Mouse (Mus musculus) limb, embryonic 14.5 days (tissue): ENCODE measurements around the gene Npas3. TPM values are rescaled to one million over a fixed set of nuclear protein-coding genes. Genes with fewer than 3 reads are reported as not detected.

Experiments
- ATAC-seq: fragments of 200-750 bp; cut with Nextera tagmentation; 2 replicates; pipeline ENCODE4 v1.8.0; 2017; ENCODE audit warnings: low read depth, moderate number of reproducible peaks, moderate TSS enrichment; ENCODE audit not compliant: low FRiP score
- DNase-seq: peaks from one replicate; pipeline ENCODE4 v3.0.0-alpha.2; 2015; ENCODE audit warnings: low spot score
- H3K27ac ChIP-seq: fragments of 300-500 bp; sonication (generic); replicated peaks from 2 replicates; pipeline ENCODE4 v1.5.1; 2014; ENCODE audit warnings: low read depth, mild to moderate bottlenecking, low read length, moderate library complexity, mixed read lengths
- H3K27me3 ChIP-seq: fragments of 300-500 bp; sonication (generic); 2 replicates; pipeline ENCODE4 v1.6.1; 2014; ENCODE audit warnings: low read length, mixed read lengths; ENCODE audit not compliant: control insufficient read depth, insufficient read depth
- H3K36me3 ChIP-seq: fragments of 300-500 bp; sonication (generic); 2 replicates; pipeline ENCODE4 v1.6.1; 2014; ENCODE audit warnings: mild to moderate bottlenecking, low read length, moderate library complexity, mixed read lengths; ENCODE audit not compliant: control insufficient read depth, insufficient read depth
- H3K4me1 ChIP-seq: fragments of 300-500 bp; sonication (generic); 2 replicates; pipeline ENCODE4 v1.6.1; 2014; ENCODE audit warnings: antibody characterized with exemption, low read length, mixed read lengths; ENCODE audit not compliant: control insufficient read depth, insufficient read depth
- H3K4me2 ChIP-seq: fragments of 300-500 bp; sonication (generic); replicated peaks from 2 replicates; pipeline ENCODE4 v1.6.1; 2014; ENCODE audit warnings: low read depth, mild to moderate bottlenecking, low read length, moderate library complexity; ENCODE audit not compliant: severe bottlenecking
- H3K4me3 ChIP-seq: fragments of 300-500 bp; sonication (generic); replicated peaks from 2 replicates; pipeline ENCODE4 v1.5.1; 2014; ENCODE audit warnings: low read length
- H3K9ac ChIP-seq: fragments of 300-500 bp; sonication (generic); 2 replicates; pipeline ENCODE4 v1.6.1; 2014; ENCODE audit warnings: mild to moderate bottlenecking, low read depth, low read length, moderate library complexity; ENCODE audit not compliant: severe bottlenecking
- H3K9me3 ChIP-seq: fragments of 300-500 bp; sonication (generic); 2 replicates; pipeline ENCODE4 v1.6.1; 2016; ENCODE audit warnings: low read length; ENCODE audit not compliant: control insufficient read depth
- POLR2A ChIP-seq: fragments of 200-500 bp; IDR thresholded peaks from 2 replicates; pipeline ENCODE4 v1.8.0; 2012; ENCODE audit warnings: inconsistent platforms, mild to moderate bottlenecking, moderate library complexity, borderline replicate concordance; ENCODE audit not compliant: insufficient read depth, insufficient read length; ENCODE audit errors: extremely low read depth
- WGBS: fragments of 180-500 bp; shearing (Covaris S2); extraction: QIAGEN DNeasy Blood & Tissue Kit; methylation state at CpG from one replicate; pipeline ENCODE4 v1.1.7; 2014; 5-methylcytosine and 5-hydroxymethylcytosine counted together
- polyA plus RNA-seq, 2 experiments: library from polyadenylated mRNA; depleted of rRNA in 1 of 2; stranded (reverse) in 1 of 2; unstranded in 1 of 2; fragments of >200 nt; fragmentation: Nextera tagmentation in 1 of 2; extraction: Ambion mirVana in 1 of 2; gene quantifications; 2 replicates each; pipeline versions ENCODE4 v1.2.1 to v1.2.3; 2012 to 2014

The Npas3 gene
- polyA plus RNA-seq, 2 experiments: 5.3 to 5.9 TPM

- no peak for ATAC-seq
- H3K4me3 ChIP-seq: no peak overlapping the region
- no peak for DNase-seq
- H3K4me1 ChIP-seq: peaks cover 20% of the 10 kb centered on the region
- WGBS: 75% methylated on average over 7 of the region's 7 CpGs
- H3K9ac ChIP-seq: no peak overlapping the region
- H3K36me3 ChIP-seq: no peaks in the 10 kb centered on the region
- no peak for TF ChIP-seq POLR2A
- no peak overlapping the region for H3K27ac ChIP-seq
- no peaks in the 10 kb centered on the region; the same call in 1 of the 2 replicates for H3K27me3 ChIP-seq
- H3K9me3 ChIP-seq: no peaks in the 10 kb centered on the region
- H3K4me2 ChIP-seq: no peak overlapping the region
Observed at GRCm38 (mm10) chr12:53621271-53621670, 372.8 kb downstream of the Npas3 start.

- ATAC-seq: 0 out of 2 replicates have a peak, but pooled peaks have one; percentile 19
- Histone ChIP-seq H3K4me2 (no peak overlapping the region), H3K9ac (no peak overlapping the region), H3K4me3 (no peak overlapping the region), H3K36me3 (no peaks in the 10 kb centered on the region), H3K27me3 (no peaks in the 10 kb centered on the region; the same call in 1 of the 2 replicates), H3K4me1 (peaks cover 18% of the 10 kb centered on the region), H3K9me3 (no peaks in the 10 kb centered on the region), H3K27ac (no peak overlapping the region)
- 23% methylated on average over 9 of the region's 9 CpGs for WGBS
- TF ChIP-seq POLR2A: no peak
- no peak for DNase-seq
Observed at GRCm38 (mm10) chr12:53623793-53624192, 375.3 kb downstream of the Npas3 start.

GRCm38 (mm10) chr12:53624379-53625021 is 376.0 kb downstream of the Npas3 start:
- no peak overlapping the region for H3K4me3 ChIP-seq

GRCm38 (mm10) chr12:53629483-53630120 is 381.1 kb downstream of the Npas3 start:
- no peaks in the 10 kb centered on the region for H3K27me3 ChIP-seq
- TF ChIP-seq POLR2A: no peak
- no peak for ATAC-seq
- peaks cover 2% of the 10 kb centered on the region; the same call in 1 of the 2 replicates for H3K4me1 ChIP-seq
- no peak overlapping the region for H3K27ac ChIP-seq
- H3K36me3 ChIP-seq: no peaks in the 10 kb centered on the region
- no peaks in the 10 kb centered on the region for H3K9me3 ChIP-seq
- no peak overlapping the region for H3K4me3 ChIP-seq
- 85% methylated on average over 8 of the region's 8 CpGs for WGBS
- H3K9ac ChIP-seq: no peak overlapping the region
- H3K4me2 ChIP-seq: no peak overlapping the region
- no peak for DNase-seq

More at GRCm38 (mm10) chr12:53624379-53625021, 376.0 kb downstream of the Npas3 start:
- Histone ChIP-seq H3K4me1 (peaks cover 18% of the 10 kb centered on the region), H3K36me3 (no peaks in the 10 kb centered on the region), H3K9me3 (no peaks in the 10 kb centered on the region), H3K27me3 (no peaks in the 10 kb centered on the region; the same call in 1 of the 2 replicates), H3K9ac (no peak overlapping the region), H3K4me2 (peak overlapping the region; percentile 31; the same call in 1 of the 2 replicates), H3K27ac (no peak overlapping the region)
- 8% methylated on average over 11 of the region's 11 CpGs for WGBS
- TF ChIP-seq POLR2A: no peak
- ATAC-seq (no peak; the same call in 1 of the 2 replicates), DNase-seq (no peak)

- Histone ChIP-seq H3K9me3 (no peaks in the 10 kb centered on the region), H3K36me3 (no peaks in the 10 kb centered on the region), H3K9ac (no peak overlapping the region), H3K27me3 (no peaks in the 10 kb centered on the region), H3K4me1 (no peaks in the 10 kb centered on the region), H3K4me2 (no peak overlapping the region), H3K27ac (no peak overlapping the region), H3K4me3 (no peak overlapping the region)
- ATAC-seq (no peak), DNase-seq (no peak)
- 40% methylated on average over 1 of the region's 1 CpGs for WGBS
- no peak for TF ChIP-seq POLR2A
Observed at GRCm38 (mm10) chr12:53630607-53631006, 382.1 kb downstream of the Npas3 start.
